Mouse (Mus musculus) cortical plate, adult 2 months (tissue): ENCODE data around the gene Tst. TPM values are rescaled to one million over a fixed set of nuclear protein-coding genes. Genes with fewer than 3 reads are reported as not detected.

Experiments
- H3K27ac ChIP-seq: fragments of 200-500 bp; 2 replicates; pipeline ENCODE4 v1.5.1; 2012; ENCODE audit warnings: low read length, control low read depth, inconsistent platforms; ENCODE audit not compliant: insufficient read depth
- H3K4me1 ChIP-seq: fragments of 200-500 bp; 2 replicates; pipeline ENCODE4 v1.6.1; 2011; ENCODE audit warnings: low read length; ENCODE audit not compliant: control insufficient read depth, insufficient read depth
- H3K4me3 ChIP-seq: fragments of 200-500 bp; 2 replicates; pipeline ENCODE4 v1.5.1; 2011; ENCODE audit warnings: mild to moderate bottlenecking, low read length, control low read depth; ENCODE audit not compliant: insufficient read depth
- CTCF ChIP-seq: fragments of 200-500 bp; IDR thresholded peaks from 2 replicates; pipeline ENCODE4 v1.5.1; 2011; ENCODE audit warnings: mild to moderate bottlenecking, control low read depth, low read length; ENCODE audit not compliant: insufficient read depth; ENCODE audit errors: extremely low read depth
- POLR2A ChIP-seq: fragments of 200-500 bp; IDR thresholded peaks from 2 replicates; pipeline ENCODE4 v1.6.1; 2011; ENCODE audit warnings: mild to moderate bottlenecking, low read length, control low read depth; ENCODE audit not compliant: insufficient read depth; ENCODE audit errors: extremely low read depth
- polyA plus RNA-seq: library from polyadenylated mRNA; depleted of rRNA; stranded (reverse); fragments of >200 nt; gene quantifications from 2 replicates; pipeline ENCODE4 v1.2.3, GENCODE M21; 2012

Gene Tst
- polyA plus RNA-seq, 1 experiment, result 67.6 TPM

GRCm38 (mm10) chr15:78443857-78444256, 38.1 kb upstream of the Tst start:
- Histone ChIP-seq H3K4me3 (no peak overlapping the region), H3K27ac (no peak overlapping the region), H3K4me1 (no peaks in the 10 kb centered on the region)
- TF ChIP-seq CTCF (no peak), POLR2A (no peak)

GRCm38 (mm10) chr15:78442231-78442630, 36.5 kb upstream of the Tst start:
- Histone ChIP-seq H3K27ac (no peak overlapping the region), H3K4me3 (no peak overlapping the region), H3K4me1 (peaks cover 4% of the 10 kb centered on the region)
- TF ChIP-seq CTCF (no peak), POLR2A (no peak; the same call in 1 of the 2 replicates)

- H3K27ac ChIP-seq, result no peak overlapping the region
- peaks cover 10% of the 10 kb centered on the region for H3K4me1 ChIP-seq
- H3K4me3 ChIP-seq, result no peak overlapping the region
- TF ChIP-seq POLR2A (no peak), CTCF (no peak)
Observed at GRCm38 (mm10) chr15:78438973-78439372, 33.3 kb upstream of the Tst start.

- TF ChIP-seq CTCF (no peak), POLR2A (no peak)
- peaks cover 10% of the 10 kb centered on the region for H3K4me1 ChIP-seq
- no peak overlapping the region for H3K4me3 ChIP-seq
- no peak overlapping the region for H3K27ac ChIP-seq
Observed at GRCm38 (mm10) chr15:78438505-78438904, 32.8 kb upstream of the Tst start.

- H3K4me1 ChIP-seq, result peaks cover 10% of the 10 kb centered on the region
- no peak overlapping the region for H3K4me3 ChIP-seq
- TF ChIP-seq POLR2A, result no peak
- TF ChIP-seq CTCF, result no peak
- H3K27ac ChIP-seq, result no peak overlapping the region
Observed at GRCm38 (mm10) chr15:78438018-78438394, 32.3 kb upstream of the Tst start.

- no peak for TF ChIP-seq CTCF
- TF ChIP-seq POLR2A, result no peak
- Histone ChIP-seq H3K27ac (peak overlapping the region; percentile 83), H3K4me3 (no peak overlapping the region)
Observed at GRCm38 (mm10) chr15:78437237-78438017, 31.7 kb upstream of the Tst start.

GRCm38 (mm10) chr15:78436380-78437192, 30.9 kb upstream of the Tst start:
- Histone ChIP-seq H3K4me1 (peaks cover 10% of the 10 kb centered on the region), H3K4me3 (no peak overlapping the region), H3K27ac (peak overlapping the region; percentile 94)
- TF ChIP-seq POLR2A (no peak), CTCF (no peak)

More at GRCm38 (mm10) chr15:78437237-78438017, 31.7 kb upstream of the Tst start:
- H3K4me1 ChIP-seq, result peaks cover 10% of the 10 kb centered on the region

- no peak overlapping the region for H3K4me3 ChIP-seq
- peaks cover 10% of the 10 kb centered on the region for H3K4me1 ChIP-seq
- no peak overlapping the region for H3K27ac ChIP-seq
- TF ChIP-seq POLR2A, result 0 out of 2 replicates have a peak, but pooled peaks have one; percentile 5
- no peak for TF ChIP-seq CTCF
Observed at GRCm38 (mm10) chr15:78435681-78436080, 30.0 kb upstream of the Tst start.

GRCm38 (mm10) chr15:78434896-78435520, 29.3 kb upstream of the Tst start:
- Histone ChIP-seq H3K27ac (0 out of 2 replicates have a peak overlapping the region, but pooled peaks have one; percentile 5), H3K4me1 (peaks cover 10% of the 10 kb centered on the region), H3K4me3 (no peak overlapping the region)
- TF ChIP-seq POLR2A (no peak), CTCF (peak; percentile 78)
